Mouse (Mus musculus) midbrain, embryonic 11.5 days (tissue): Measurements from ENCODE around the gene Rhag. TPM values are rescaled to one million over a fixed set of nuclear protein-coding genes. Genes with fewer than 3 reads are reported as not detected.

Experiments used
- ATAC-seq: fragments of 200-750 bp; cut with Nextera tagmentation; 2 replicates; pipeline ENCODE4 v1.8.0; 2017; ENCODE audit warnings: moderate TSS enrichment, moderate library complexity; ENCODE audit not compliant: low FRiP score
- DNase-seq: peaks from one replicate; pipeline ENCODE4 v3.0.0; 2015; ENCODE audit warnings: low spot score; ENCODE audit errors: missing footprints
- H3K27ac ChIP-seq: fragments of 300-500 bp; sonication (generic); 2 replicates; pipeline ENCODE4 v1.5.1; 2014; ENCODE audit warnings: low read depth, low read length
- H3K27me3 ChIP-seq: fragments of 300-500 bp; sonication (generic); 2 replicates; pipeline ENCODE4 v1.6.1; 2014; ENCODE audit warnings: mild to moderate bottlenecking, low read length, moderate library complexity, mixed read lengths; ENCODE audit not compliant: control insufficient read depth, insufficient read depth
- H3K36me3 ChIP-seq: fragments of 300-500 bp; sonication (generic); 2 replicates; pipeline ENCODE4 v1.6.1; 2014; ENCODE audit warnings: mild to moderate bottlenecking, low read length, moderate library complexity, mixed read lengths; ENCODE audit not compliant: control insufficient read depth, insufficient read depth
- H3K4me1 ChIP-seq: fragments of 300-500 bp; sonication (generic); 2 replicates; pipeline ENCODE4 v1.6.1; 2014; ENCODE audit warnings: low read length; ENCODE audit not compliant: control insufficient read depth, insufficient read depth
- H3K4me2 ChIP-seq: fragments of 300-500 bp; sonication (generic); 2 replicates; pipeline ENCODE4 v1.6.1; 2014; ENCODE audit warnings: mild to moderate bottlenecking, moderate library complexity
- H3K4me3 ChIP-seq: fragments of 300-500 bp; sonication (generic); 2 replicates; pipeline ENCODE4 v1.5.1; 2014; ENCODE audit warnings: low read depth, low read length
- H3K9ac ChIP-seq: fragments of 300-500 bp; sonication (generic); 2 replicates; pipeline ENCODE4 v1.6.1; 2014; ENCODE audit warnings: low read length
- H3K9me3 ChIP-seq: fragments of 300-500 bp; sonication (generic); 2 replicates; pipeline ENCODE4 v1.6.1; 2016; ENCODE audit warnings: low read length; ENCODE audit not compliant: control insufficient read depth
- WGBS: fragments of 180-500 bp; shearing (Covaris S2); extraction: QIAGEN DNeasy Blood & Tissue Kit; methylation state at CpG from one replicate; pipeline ENCODE4 v1.1.7; 2014; 5-methylcytosine and 5-hydroxymethylcytosine counted together
- polyA plus RNA-seq: library from polyadenylated mRNA; unstranded; fragments of >200 nt; fragmentation: Nextera tagmentation; extraction: Ambion mirVana; gene quantifications from 2 replicates; pipeline ENCODE4 v1.2.1, GENCODE M21; 2014

Gene Rhag
- polyA plus RNA-seq, 1 experiment from 2014 or later, result 7.2 TPM

GRCm38 (mm10) chr17:40885155-40885554 is 74.2 kb downstream of the Rhag start:
- no peak overlapping the region for H3K4me2 ChIP-seq
- DNase-seq, result no peak
- no peak overlapping the region for H3K4me3 ChIP-seq
- ATAC-seq, result no peak
- no peaks in the 10 kb centered on the region for H3K36me3 ChIP-seq
- H3K4me1 ChIP-seq, result no peaks in the 10 kb centered on the region
- no peak overlapping the region for H3K27ac ChIP-seq
- no peak overlapping the region for H3K9ac ChIP-seq
- no peaks in the 10 kb centered on the region for H3K9me3 ChIP-seq
- H3K27me3 ChIP-seq, result no peaks in the 10 kb centered on the region
- 87% methylated on average over 4 of the region's 4 CpGs for WGBS

- DNase-seq, result no peak
- Histone ChIP-seq H3K4me1 (no peaks in the 10 kb centered on the region), H3K27ac (no peak overlapping the region), H3K27me3 (no peaks in the 10 kb centered on the region), H3K9me3 (no peaks in the 10 kb centered on the region), H3K4me2 (no peak overlapping the region), H3K36me3 (no peaks in the 10 kb centered on the region), H3K4me3 (no peak overlapping the region), H3K9ac (no peak overlapping the region)
- no peak for ATAC-seq
- 83% methylated on average over 4 of the region's 4 CpGs for WGBS
Observed at GRCm38 (mm10) chr17:40887849-40888536, 77.1 kb downstream of the Rhag start.

Other genes with a start within 250 kb of the Rhag start
- gene Esp6, start 249.6 kb upstream of the Rhag start, polyA plus RNA-seq, result not detected in 2 replicates
- gene Esp4, start 212.5 kb upstream of the Rhag start, polyA plus RNA-seq, result not detected in 2 replicates
- not detected in 2 replicates for gene Esp3, start 179.1 kb upstream of the Rhag start, polyA plus RNA-seq
- gene Esp1, start 84.0 kb upstream of the Rhag start, polyA plus RNA-seq, result not detected in 2 replicates
- gene Crisp2, start 4.1 kb upstream of the Rhag start, polyA plus RNA-seq, result not detected in 2 replicates
- 0.61 and 0.62 TPM in 2 replicates for gene 9130008F23Rik, start 69.4 kb downstream of the Rhag start, polyA plus RNA-seq
- gene Glyatl3, start 103.2 kb downstream of the Rhag start, polyA plus RNA-seq, result not detected in 2 replicates
- gene Mut, start 123.6 kb downstream of the Rhag start, polyA plus RNA-seq, result 30.1 and 31.2 TPM in 2 replicates
- gene Cenpq, start 123.9 kb downstream of the Rhag start, polyA plus RNA-seq, result 44.1 and 47.8 TPM in 2 replicates